Mouse (Mus musculus): ENCODE results near the gene Cdc6. TPM values are rescaled to one million over a fixed set of nuclear protein-coding genes. Genes with fewer than 3 reads are reported as not detected.

Cdc6 gene
- polyA plus RNA-seq, 2 experiments, result 15.6 to 25.8 TPM

- H3K36me3 ChIP-seq (ENCODE audit: control insufficient read depth, insufficient read depth, low read length), result peaks cover 34% of the 10 kb centered on the region
- 88% methylated on average over 9 of the region's 9 CpGs for WGBS
Measured at GRCm38 (mm10) chr11:98877001-98877400, 30.6 kb upstream of the Cdc6 start.

GRCm38 (mm10) chr11:98887703-98888102 is 19.9 kb upstream of the Cdc6 start:
- no peak overlapping the region for H3K9ac ChIP-seq (ENCODE audit: low read depth, low read length, severe bottlenecking)
- no peak overlapping the region for H3K27ac ChIP-seq (replicated peaks; ENCODE audit: low read depth, low read length)
- ATAC-seq (ENCODE audit: low FRiP score, low read depth) (no peak), DNase-seq (ENCODE audit: low spot score) (no peak)
- 95% methylated on average over 3 of the region's 3 CpGs for WGBS
- no peak overlapping the region for H3K4me2 ChIP-seq (replicated peaks; ENCODE audit: low read depth, low read length, severe bottlenecking)
- H3K27me3 ChIP-seq (ENCODE audit: control insufficient read depth, insufficient read depth, low read length), result no peaks in the 10 kb centered on the region
- TF ChIP-seq POLR2A (IDR thresholded peaks at IDR 0.05; ENCODE audit: borderline replicate concordance, extremely low read depth, insufficient read depth, insufficient read length), result no peak
- H3K36me3 ChIP-seq (ENCODE audit: control insufficient read depth, insufficient read depth, low read length), result peaks cover 66% of the 10 kb centered on the region
- no peaks in the 10 kb centered on the region for H3K9me3 ChIP-seq (ENCODE audit: control insufficient read depth, low read length)
- no peak overlapping the region for H3K4me3 ChIP-seq (replicated peaks; ENCODE audit: low read length)
- no peaks in the 10 kb centered on the region for H3K4me1 ChIP-seq (ENCODE audit: control insufficient read depth, insufficient read depth, low read length)

More at GRCm38 (mm10) chr11:98877001-98877400, 30.6 kb upstream of the Cdc6 start:
- Histone ChIP-seq H3K4me1 (ENCODE audit: control insufficient read depth, insufficient read depth, low read length) (0 out of 2 replicates have a peak, but pooled peaks cover 2% of the 10 kb centered on the region), H3K4me3 (replicated peaks; ENCODE audit: low read length) (no peak overlapping the region), H3K27ac (replicated peaks; ENCODE audit: low read depth, low read length) (no peak overlapping the region), H3K27me3 (ENCODE audit: control insufficient read depth, insufficient read depth, low read length) (no peaks in the 10 kb centered on the region), H3K4me2 (replicated peaks; ENCODE audit: low read depth, low read length, severe bottlenecking) (no peak overlapping the region), H3K9me3 (ENCODE audit: control insufficient read depth, low read length) (no peaks in the 10 kb centered on the region), H3K9ac (ENCODE audit: low read depth, low read length, severe bottlenecking) (no peak overlapping the region)
- no peak for TF ChIP-seq POLR2A (IDR thresholded peaks at IDR 0.05; ENCODE audit: borderline replicate concordance, extremely low read depth, insufficient read depth, insufficient read length)
- DNase-seq (ENCODE audit: low spot score), result no peak
- ATAC-seq (ENCODE audit: low FRiP score, low read depth), result no peak

GRCm38 (mm10) chr11:98889077-98889476 is 18.5 kb upstream of the Cdc6 start:
- peaks cover 80% of the 10 kb centered on the region for H3K36me3 ChIP-seq (ENCODE audit: control insufficient read depth, insufficient read depth, low read length)
- H3K9me3 ChIP-seq (ENCODE audit: control insufficient read depth, low read length), result no peaks in the 10 kb centered on the region
- no peaks in the 10 kb centered on the region for H3K4me1 ChIP-seq (ENCODE audit: control insufficient read depth, insufficient read depth, low read length)
- H3K27me3 ChIP-seq (ENCODE audit: control insufficient read depth, insufficient read depth, low read length), result no peaks in the 10 kb centered on the region
- DNase-seq (ENCODE audit: low spot score), result no peak
- WGBS, result 95% methylated on average over 4 of the region's 4 CpGs
- no peak overlapping the region for H3K27ac ChIP-seq (replicated peaks; ENCODE audit: low read depth, low read length)
- H3K4me3 ChIP-seq (replicated peaks; ENCODE audit: low read length), result no peak overlapping the region
- ATAC-seq (ENCODE audit: low FRiP score, low read depth), result no peak
- H3K9ac ChIP-seq (ENCODE audit: low read depth, low read length, severe bottlenecking), result no peak overlapping the region
- no peak for TF ChIP-seq POLR2A (IDR thresholded peaks at IDR 0.05; ENCODE audit: borderline replicate concordance, extremely low read depth, insufficient read depth, insufficient read length)
- no peak overlapping the region for H3K4me2 ChIP-seq (replicated peaks; ENCODE audit: low read depth, low read length, severe bottlenecking)

- no peaks in the 10 kb centered on the region for H3K9me3 ChIP-seq (ENCODE audit: control insufficient read depth, low read length)
- ATAC-seq (ENCODE audit: low FRiP score, low read depth) (no peak), DNase-seq (ENCODE audit: low spot score) (no peak)
- H3K4me3 ChIP-seq (replicated peaks; ENCODE audit: low read length), result no peak overlapping the region
- H3K4me2 ChIP-seq (replicated peaks; ENCODE audit: low read depth, low read length, severe bottlenecking), result no peak overlapping the region
- H3K27ac ChIP-seq (replicated peaks; ENCODE audit: low read depth, low read length), result no peak overlapping the region
- no peaks in the 10 kb centered on the region for H3K27me3 ChIP-seq (ENCODE audit: control insufficient read depth, insufficient read depth, low read length)
- 93% methylated on average over 5 of the region's 5 CpGs for WGBS
- no peak for TF ChIP-seq POLR2A (IDR thresholded peaks at IDR 0.05; ENCODE audit: borderline replicate concordance, extremely low read depth, insufficient read depth, insufficient read length)
- H3K9ac ChIP-seq (ENCODE audit: low read depth, low read length, severe bottlenecking), result no peak overlapping the region
- no peaks in the 10 kb centered on the region for H3K4me1 ChIP-seq (ENCODE audit: control insufficient read depth, insufficient read depth, low read length)
- H3K36me3 ChIP-seq (ENCODE audit: control insufficient read depth, insufficient read depth, low read length), result peaks cover 80% of the 10 kb centered on the region
Measured at GRCm38 (mm10) chr11:98889977-98890376, 17.6 kb upstream of the Cdc6 start.

- no peak for ATAC-seq (ENCODE audit: low FRiP score, low read depth)
- TF ChIP-seq POLR2A (IDR thresholded peaks at IDR 0.05; ENCODE audit: borderline replicate concordance, extremely low read depth, insufficient read depth, insufficient read length), result no peak
- H3K27me3 ChIP-seq (ENCODE audit: control insufficient read depth, insufficient read depth, low read length), result no peaks in the 10 kb centered on the region
- H3K4me1 ChIP-seq (ENCODE audit: control insufficient read depth, insufficient read depth, low read length), result no peaks in the 10 kb centered on the region
- H3K4me2 ChIP-seq (replicated peaks; ENCODE audit: low read depth, low read length, severe bottlenecking), result no peak overlapping the region
- H3K27ac ChIP-seq (replicated peaks; ENCODE audit: low read depth, low read length), result no peak overlapping the region
- peaks cover 80% of the 10 kb centered on the region for H3K36me3 ChIP-seq (ENCODE audit: control insufficient read depth, insufficient read depth, low read length)
- H3K4me3 ChIP-seq (replicated peaks; ENCODE audit: low read length), result no peak overlapping the region
- no peak for DNase-seq (ENCODE audit: low spot score)
- no peak overlapping the region for H3K9ac ChIP-seq (ENCODE audit: low read depth, low read length, severe bottlenecking)
- 38% methylated on average over 5 of the region's 5 CpGs for WGBS
- H3K9me3 ChIP-seq (ENCODE audit: control insufficient read depth, low read length), result no peaks in the 10 kb centered on the region
Measured at GRCm38 (mm10) chr11:98892426-98892825, 15.2 kb upstream of the Cdc6 start.
